8 mouse cellular contexts compared by ENCODE assay signal in the genomic region with DNA sequence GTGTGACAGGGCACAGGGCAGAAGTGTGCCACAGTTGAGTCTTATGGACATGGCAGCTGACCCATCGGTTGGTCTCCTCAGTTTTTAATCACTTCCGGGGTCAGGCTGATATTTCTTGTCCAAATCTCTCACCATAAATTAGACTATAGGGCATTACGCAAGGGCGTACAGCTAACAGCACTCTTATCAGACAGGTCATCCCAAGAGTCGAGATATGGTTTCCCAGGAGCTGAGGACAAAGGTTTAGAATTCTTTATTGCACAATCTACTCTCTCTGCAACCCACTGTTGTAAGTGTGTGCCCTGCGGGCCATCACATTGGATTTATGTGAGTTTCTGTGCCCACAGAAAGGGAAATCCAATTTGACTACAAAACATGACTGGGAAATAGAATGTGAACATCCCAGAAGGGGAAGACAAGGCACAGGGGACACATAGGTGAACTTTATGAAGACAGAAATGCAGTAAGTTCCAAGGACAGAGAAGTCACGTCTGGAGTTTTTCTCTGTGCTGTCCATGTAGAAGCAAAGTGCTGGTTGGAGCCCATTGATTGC. TPM values are rescaled to one million over a fixed set of nuclear protein-coding genes. Genes with fewer than 3 reads are reported as not detected.
DNase-seq lines count a peak whose midpoint lies in the region; ATAC-seq and TF ChIP-seq lines count a peak whose summit lies in the region.

No protein-coding gene starts in this region.

- no peaks in the 10 kb centered on the region for H3K9me3 ChIP-seq in erythroblast, embryonic 14.5 days (ENCODE audit: control insufficient read depth, low read length)
- H3K9me3 ChIP-seq in lung, embryonic 15.5 days: no peaks in the 10 kb centered on the region
- H3K9me3 ChIP-seq in intestine, postnatal 0 days (ENCODE audit: control insufficient read depth): no peaks in the 10 kb centered on the region

- TF ChIP-seq CTCF in intestine, postnatal 0 days (IDR thresholded peaks at IDR 0.05; ENCODE audit: low read depth): no peak
- no peak for TF ChIP-seq CTCF in small intestine, adult 2 months (IDR thresholded peaks at IDR 0.05; ENCODE audit: extremely low read depth, insufficient read length, insufficient replicate concordance, low read depth, low read length)

- H3K27me3 ChIP-seq in erythroblast, embryonic 14.5 days (ENCODE audit: control insufficient read depth): no peaks in the 10 kb centered on the region
- no peaks in the 10 kb centered on the region for H3K27me3 ChIP-seq in lung, embryonic 15.5 days
- no peaks in the 10 kb centered on the region for H3K27me3 ChIP-seq in intestine, postnatal 0 days (replicated peaks; ENCODE audit: control insufficient read depth, insufficient read depth, low read length)
- H3K27me3 ChIP-seq in small intestine, adult 2 months (ENCODE audit: control insufficient read depth, insufficient read depth, low read length): no peaks in the 10 kb centered on the region

- ATAC-seq in erythroblast, adult 5-6 weeks (replicated peaks; ENCODE audit: low FRiP score, poor library complexity, severe bottlenecking): no peak
- no peak for ATAC-seq in lung, embryonic 15.5 days (ENCODE audit: borderline replicate concordance, extremely low read depth, low FRiP score, low TSS enrichment)
- ATAC-seq in intestine, postnatal 0 days: peak; percentile 84

- no peak for DNase-seq in lung, postnatal 10 days
- DNase-seq in frontal cortex, postnatal 36 days (ENCODE audit: low spot score in 2 of 2): no peak
- DNase-seq in spleen, postnatal 4 days (ENCODE audit: low spot score in 2 of 2): no peak

- H3K9ac ChIP-seq in lung, embryonic 15.5 days: no peak overlapping the region
- no peak overlapping the region for H3K9ac ChIP-seq in intestine, postnatal 0 days (ENCODE audit: low read depth, low read length)

- peak overlapping the region; percentile 70 for H3K4me3 ChIP-seq in erythroblast, embryonic 14.5 days (replicated peaks)
- H3K4me3 ChIP-seq in lung, embryonic 15.5 days: no peak overlapping the region
- no peak overlapping the region for H3K4me3 ChIP-seq in intestine, postnatal 0 days (ENCODE audit: low read depth, low read length)
- no peak overlapping the region for H3K4me3 ChIP-seq in small intestine, adult 2 months (ENCODE audit: low read depth, low read length)

- WGBS in lung, embryonic 15.5 days: 60% methylated on average over 7 of the region's 7 CpGs
- 41% methylated on average over 7 of the region's 7 CpGs for WGBS in intestine, postnatal 0 days
- WGBS in small intestine, adult 2 months: 28% methylated on average over 7 of the region's 7 CpGs

- peaks cover 54% of the 10 kb centered on the region for H3K4me1 ChIP-seq in erythroblast, embryonic 14.5 days (ENCODE audit: control insufficient read depth)
- H3K4me1 ChIP-seq in lung, embryonic 15.5 days: peaks cover 17% of the 10 kb centered on the region; the same call in 1 of the 2 replicates
- H3K4me1 ChIP-seq in intestine, postnatal 0 days (replicated peaks; ENCODE audit: control insufficient read depth, insufficient read depth, low read length): 0 out of 2 replicates have a peak, but pooled peaks cover 3% of the 10 kb centered on the region
- H3K4me1 ChIP-seq in small intestine, adult 2 months (ENCODE audit: control insufficient read depth, insufficient read depth, insufficient read length, low read length): peaks cover 13% of the 10 kb centered on the region

- no peak for TF ChIP-seq POLR2A in small intestine, adult 2 months (IDR thresholded peaks at IDR 0.05; ENCODE audit: low read depth, low read length)

- no peaks in the 10 kb centered on the region; the same call in 1 of the 2 replicates for H3K36me3 ChIP-seq in erythroblast, embryonic 14.5 days (ENCODE audit: control insufficient read depth)
- no peaks in the 10 kb centered on the region for H3K36me3 ChIP-seq in lung, embryonic 15.5 days
- H3K36me3 ChIP-seq in intestine, postnatal 0 days (ENCODE audit: control insufficient read depth, insufficient read depth): no peaks in the 10 kb centered on the region
- no peaks in the 10 kb centered on the region for H3K36me3 ChIP-seq in small intestine, adult 2 months (ENCODE audit: control insufficient read depth, insufficient read depth, low read length)

- H3K4me2 ChIP-seq in lung, embryonic 15.5 days: peak overlapping the region; percentile 58
- H3K4me2 ChIP-seq in intestine, postnatal 0 days (replicated peaks; ENCODE audit: low read depth): peak overlapping the region; percentile 57

- peak overlapping the region; percentile 54; the same call in 1 of the 2 replicates for H3K27ac ChIP-seq in lung, embryonic 15.5 days
- H3K27ac ChIP-seq in intestine, postnatal 0 days (ENCODE audit: low read depth, low read length): peak overlapping the region; percentile 90
- peak overlapping the region; percentile 98 for H3K27ac ChIP-seq in small intestine, adult 2 months (ENCODE audit: insufficient read depth, low read depth, low read length)

RNA-seq across cellular contexts. Expression of gene Sod1, which starts 23.8 kb away (rescaled TPM):
- polyA plus RNA-seq in erythroblast, embryonic 14.5 days (2012): 87.1 and 109 TPM in 2 replicates
- total RNA-seq in erythroblast, adult 5-6 weeks (2015; ENCODE audit: low replicate concordance): 182 and 255 TPM in 2 replicates
- total RNA-seq in erythroblast, adult 5-6 weeks (2017; ENCODE audit: low replicate concordance): 152 and 196 TPM in 2 replicates
- polyA plus RNA-seq in lung, embryonic 15.5 days (2015; fragmentation: Nextera tagmentation; extraction: Ambion mirVana): 1,192 and 1,274 TPM in 2 replicates
- polyA plus RNA-seq in intestine, postnatal 0 days (2015; fragmentation: Nextera tagmentation; extraction: Ambion mirVana): 1,874 and 1,904 TPM in 2 replicates
- 247 and 406 TPM in 2 replicates for polyA plus RNA-seq in small intestine, adult 2 months (2012; rRNA removed)

RNA-seq across cellular contexts. Expression of gene Tiam1, which starts 53.2 kb away (rescaled TPM):
- polyA plus RNA-seq in erythroblast, embryonic 14.5 days (2012): 0.50 and 0.89 TPM in 2 replicates
- total RNA-seq in erythroblast, adult 5-6 weeks (2015; ENCODE audit: low replicate concordance): 29.0 and 29.7 TPM in 2 replicates
- 14.4 and 15.7 TPM in 2 replicates for total RNA-seq in erythroblast, adult 5-6 weeks (2017; ENCODE audit: low replicate concordance)
- polyA plus RNA-seq in lung, embryonic 15.5 days (2015; fragmentation: Nextera tagmentation; extraction: Ambion mirVana): 10.8 and 13.6 TPM in 2 replicates
- 3.0 and 3.3 TPM in 2 replicates for polyA plus RNA-seq in intestine, postnatal 0 days (2015; fragmentation: Nextera tagmentation; extraction: Ambion mirVana)
- 1.3 and 1.8 TPM in 2 replicates for polyA plus RNA-seq in small intestine, adult 2 months (2012; rRNA removed)
